Mouse (Mus musculus) limb, embryonic 14.5 days (tissue): ENCODE data around the gene Ralgapa2. TPM values are rescaled to one million over a fixed set of nuclear protein-coding genes. Genes with fewer than 3 reads are reported as not detected.
"Not testable (repeated sequence)": the region's sequence is repeated elsewhere in the genome, so short reads cannot be mapped to it uniquely, and the experiment has no call there.

Experiments used
- ATAC-seq: fragments of 200-750 bp; cut with Nextera tagmentation; 2 replicates; pipeline ENCODE4 v1.8.0; 2017; ENCODE audit warnings: low read depth, moderate number of reproducible peaks, moderate TSS enrichment; ENCODE audit not compliant: low FRiP score
- DNase-seq: peaks from one replicate; pipeline ENCODE4 v3.0.0-alpha.2; 2015; ENCODE audit warnings: low spot score
- H3K27ac ChIP-seq: fragments of 300-500 bp; sonication (generic); replicated peaks from 2 replicates; pipeline ENCODE4 v1.5.1; 2014; ENCODE audit warnings: low read depth, mild to moderate bottlenecking, low read length, moderate library complexity, mixed read lengths
- H3K27me3 ChIP-seq: fragments of 300-500 bp; sonication (generic); 2 replicates; pipeline ENCODE4 v1.6.1; 2014; ENCODE audit warnings: low read length, mixed read lengths; ENCODE audit not compliant: control insufficient read depth, insufficient read depth
- H3K36me3 ChIP-seq: fragments of 300-500 bp; sonication (generic); 2 replicates; pipeline ENCODE4 v1.6.1; 2014; ENCODE audit warnings: mild to moderate bottlenecking, low read length, moderate library complexity, mixed read lengths; ENCODE audit not compliant: control insufficient read depth, insufficient read depth
- H3K4me1 ChIP-seq: fragments of 300-500 bp; sonication (generic); 2 replicates; pipeline ENCODE4 v1.6.1; 2014; ENCODE audit warnings: antibody characterized with exemption, low read length, mixed read lengths; ENCODE audit not compliant: control insufficient read depth, insufficient read depth
- H3K4me2 ChIP-seq: fragments of 300-500 bp; sonication (generic); replicated peaks from 2 replicates; pipeline ENCODE4 v1.6.1; 2014; ENCODE audit warnings: low read depth, mild to moderate bottlenecking, low read length, moderate library complexity; ENCODE audit not compliant: severe bottlenecking
- H3K4me3 ChIP-seq: fragments of 300-500 bp; sonication (generic); replicated peaks from 2 replicates; pipeline ENCODE4 v1.5.1; 2014; ENCODE audit warnings: low read length
- H3K9ac ChIP-seq: fragments of 300-500 bp; sonication (generic); 2 replicates; pipeline ENCODE4 v1.6.1; 2014; ENCODE audit warnings: mild to moderate bottlenecking, low read depth, low read length, moderate library complexity; ENCODE audit not compliant: severe bottlenecking
- H3K9me3 ChIP-seq: fragments of 300-500 bp; sonication (generic); 2 replicates; pipeline ENCODE4 v1.6.1; 2016; ENCODE audit warnings: low read length; ENCODE audit not compliant: control insufficient read depth
- POLR2A ChIP-seq: fragments of 200-500 bp; IDR thresholded peaks from 2 replicates; pipeline ENCODE4 v1.8.0; 2012; ENCODE audit warnings: inconsistent platforms, mild to moderate bottlenecking, moderate library complexity, borderline replicate concordance; ENCODE audit not compliant: insufficient read depth, insufficient read length; ENCODE audit errors: extremely low read depth
- WGBS: fragments of 180-500 bp; shearing (Covaris S2); extraction: QIAGEN DNeasy Blood & Tissue Kit; methylation state at CpG from one replicate; pipeline ENCODE4 v1.1.7; 2014; 5-methylcytosine and 5-hydroxymethylcytosine counted together
- polyA plus RNA-seq, 2 experiments: library from polyadenylated mRNA; depleted of rRNA in 1 of 2; stranded (reverse) in 1 of 2; unstranded in 1 of 2; fragments of >200 nt; fragmentation: Nextera tagmentation in 1 of 2; extraction: Ambion mirVana in 1 of 2; gene quantifications; 2 replicates each; pipeline versions ENCODE4 v1.2.1 to v1.2.3; 2012 to 2014

The Ralgapa2 gene
- polyA plus RNA-seq, 2 experiments = 4.1 TPM

DNA sequence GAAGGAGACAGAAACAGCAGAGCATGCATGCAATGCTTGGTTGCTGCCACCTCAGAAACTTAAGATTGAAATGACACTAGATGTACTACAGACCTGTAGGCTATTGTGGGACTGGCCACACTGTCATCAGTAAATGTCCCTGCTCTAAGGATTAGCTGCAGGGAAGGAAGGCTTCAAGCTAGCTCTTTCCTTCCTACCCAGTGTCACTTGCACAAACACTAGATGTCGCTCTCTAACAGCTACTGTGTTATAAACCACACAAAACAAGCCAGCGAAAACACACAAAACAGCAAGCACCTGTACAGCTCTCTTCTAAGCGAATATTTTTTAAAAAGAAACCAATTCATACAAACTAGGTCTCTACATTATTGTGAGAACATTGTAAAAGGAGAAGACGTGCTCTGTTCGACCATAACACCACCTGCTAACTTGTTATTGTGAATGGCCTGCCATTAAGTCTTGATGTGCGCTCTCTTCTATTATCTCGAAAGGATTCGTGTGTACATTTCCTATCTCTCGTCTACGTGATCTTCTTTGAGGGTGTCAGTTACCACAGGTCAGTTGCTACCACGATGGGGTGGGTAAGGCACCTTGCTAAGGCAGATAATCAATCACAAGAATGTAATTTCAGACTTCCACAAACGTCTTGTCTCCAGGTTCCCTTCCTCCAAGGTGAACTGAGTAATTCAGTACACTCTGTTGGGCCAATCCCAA, 42.3 kb downstream of the Ralgapa2 start:
- Histone ChIP-seq H3K4me3 (no peak overlapping the region), H3K4me2 (no peak overlapping the region), H3K9ac (no peak overlapping the region), H3K27me3 (no peaks in the 10 kb centered on the region), H3K4me1 (no peaks in the 10 kb centered on the region), H3K27ac (no peak overlapping the region), H3K9me3 (no peaks in the 10 kb centered on the region), H3K36me3 (no peaks in the 10 kb centered on the region)
- no peak for TF ChIP-seq POLR2A
- whole genome bisulfite sequencing = 58% methylated on average over 12 of the region's 12 CpGs
- DNase-seq (peak; percentile 58), ATAC-seq (0 out of 2 replicates have a peak, but pooled peaks have one; percentile 37)

DNA sequence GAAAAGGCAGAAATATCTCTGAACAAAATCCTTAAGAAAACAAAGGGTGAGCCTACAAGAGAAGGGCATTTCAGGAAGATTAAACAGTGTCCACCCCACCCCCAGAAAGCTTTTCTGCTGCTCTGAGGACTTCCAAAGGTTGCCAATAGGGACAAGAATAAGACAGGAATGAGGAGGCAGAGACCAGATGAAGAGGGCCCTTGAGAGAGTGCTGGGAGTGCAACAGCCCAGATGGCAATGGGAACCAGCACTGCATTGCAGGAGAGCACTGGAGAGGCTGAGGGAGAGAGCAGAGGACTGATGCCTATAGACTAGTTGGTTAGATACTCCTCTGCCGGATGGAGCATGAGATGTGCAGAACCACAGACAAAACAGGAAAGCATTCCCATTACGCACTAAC, 43.2 kb downstream of the Ralgapa2 start:
- Histone ChIP-seq H3K4me1 (no peaks in the 10 kb centered on the region), H3K27me3 (no peaks in the 10 kb centered on the region), H3K27ac (no peak overlapping the region), H3K4me3 (no peak overlapping the region), H3K9ac (no peak overlapping the region), H3K36me3 (no peaks in the 10 kb centered on the region), H3K4me2 (no peak overlapping the region), H3K9me3 (no peaks in the 10 kb centered on the region)
- 92% methylated on average over 2 of the region's 2 CpGs for WGBS
- ATAC-seq (no peak), DNase-seq (no peak)
- no peak for TF ChIP-seq POLR2A

DNA sequence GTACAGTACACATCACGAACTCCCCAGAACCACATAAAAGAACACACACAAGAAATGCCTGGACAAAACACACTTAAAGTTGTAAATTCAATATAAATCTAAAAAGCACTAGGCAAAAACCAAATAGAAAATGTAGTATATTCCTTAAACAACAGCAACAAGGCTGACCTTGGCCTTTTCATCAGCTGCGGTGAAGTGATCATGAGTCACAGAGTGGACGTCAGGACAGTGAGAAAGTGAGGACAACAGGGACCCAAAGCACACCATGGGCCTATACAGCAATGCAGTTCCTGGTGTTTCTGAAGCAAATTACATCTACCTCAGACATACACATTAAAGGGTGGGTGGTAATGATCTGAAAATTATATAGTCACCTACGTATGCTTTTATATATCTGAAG, 44.1 kb downstream of the Ralgapa2 start:
- H3K4me2 ChIP-seq = no peak overlapping the region
- TF ChIP-seq POLR2A = no peak
- DNase-seq (no peak), ATAC-seq (no peak)
- no peak overlapping the region for H3K4me3 ChIP-seq
- H3K36me3 ChIP-seq = no peaks in the 10 kb centered on the region
- no peak overlapping the region for H3K9ac ChIP-seq
- no peaks in the 10 kb centered on the region for H3K27me3 ChIP-seq
- H3K4me1 ChIP-seq = no peaks in the 10 kb centered on the region
- WGBS = 92% methylated on average over 4 of the region's 4 CpGs
- no peaks in the 10 kb centered on the region for H3K9me3 ChIP-seq
- H3K27ac ChIP-seq = no peak overlapping the region

- not testable (repeated sequence) for H3K9ac ChIP-seq, H3K36me3 ChIP-seq, H3K4me3 ChIP-seq, H3K27me3 ChIP-seq, H3K4me2 ChIP-seq, H3K27ac ChIP-seq, ATAC-seq, H3K9me3 ChIP-seq, H3K4me1 ChIP-seq, DNase-seq
- WGBS = 90% methylated on average over 3 of the region's 3 CpGs
Measured at GRCm38 (mm10) chr2:146466811-146467210, 45.3 kb downstream of the Ralgapa2 start.

GRCm38 (mm10) chr2:146457494-146457893, 54.6 kb downstream of the Ralgapa2 start:
- Histone ChIP-seq H3K4me1 (no peaks in the 10 kb centered on the region; the same call in 1 of the 2 replicates), H3K4me2 (no peak overlapping the region), H3K9ac (no peak overlapping the region), H3K9me3 (no peaks in the 10 kb centered on the region), H3K27ac (no peak overlapping the region), H3K36me3 (no peaks in the 10 kb centered on the region), H3K4me3 (no peak overlapping the region), H3K27me3 (no peaks in the 10 kb centered on the region)
- no peak for DNase-seq
- no peak for TF ChIP-seq POLR2A
- ATAC-seq = no peak
- WGBS = 32% methylated on average over 2 of the region's 2 CpGs
